Mouse (Mus musculus): ENCODE results near the gene Gm20388. TPM values are rescaled to one million over a fixed set of nuclear protein-coding genes. Genes with fewer than 3 reads are reported as not detected.

Gene Gm20388
- total and polyA plus RNA-seq, 3 experiments = 0.02 to 0.05 TPM; not detected in 1

DNA sequence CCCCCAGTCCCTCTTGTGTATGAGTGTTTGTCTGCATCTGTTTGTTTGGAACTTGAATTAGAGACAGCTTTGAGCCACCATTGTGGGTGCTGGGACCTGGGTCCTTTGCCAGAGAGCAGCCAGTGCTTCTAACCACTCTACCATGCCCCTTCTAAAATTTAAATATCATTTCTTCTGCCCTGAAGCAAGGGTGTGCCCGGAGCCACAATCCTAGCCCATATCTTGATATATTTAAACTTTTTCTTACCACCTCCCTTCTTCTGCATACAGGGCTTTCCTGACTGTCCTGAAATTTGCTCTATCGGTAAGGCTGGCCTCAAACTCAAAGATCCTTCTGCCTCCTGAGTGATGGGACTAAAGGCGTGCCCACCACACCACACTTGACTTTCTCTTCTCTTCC, 6.8 kb downstream of the Gm20388 start:
- H3K27me3 ChIP-seq (ENCODE audit: insufficient read depth, low read length) = no peaks in the 10 kb centered on the region
- DNase-seq (ENCODE audit: low spot score) (no peak), ATAC-seq (ENCODE audit: extremely low read depth, insufficient number of reproducible peaks, low FRiP score, poor library complexity, severe bottlenecking) (no peak)
- H3K4me1 ChIP-seq (ENCODE audit: insufficient read depth, low read depth, low read length) = peaks cover 90% of the 10 kb centered on the region
- H3K9me3 ChIP-seq (replicated peaks) = peaks cover 12% of the 10 kb centered on the region
- H3K4me3 ChIP-seq (ENCODE audit: low read depth, low read length) = no peak overlapping the region; the same call in 1 of the 2 replicates
- TF ChIP-seq GATA2 (IDR thresholded peaks at IDR 0.05; ENCODE audit: borderline replicate concordance, low read depth, low read length) (no peak), TAL1 (conservative IDR thresholded peaks at IDR 0.05; ENCODE audit: low read depth, low read length) (no peak), CTCF (IDR thresholded peaks at IDR 0.05; ENCODE audit: low read depth, low read length) (no peak), POLR2AphosphoS5 (IDR thresholded peaks at IDR 0.05; ENCODE audit: insufficient replicate concordance, low read depth, low read length) (no peak), GATA1 (IDR thresholded peaks at IDR 0.05; ENCODE audit: borderline replicate concordance, low read length) (no peak)
- H3K36me3 ChIP-seq (replicated peaks) = peaks cover 73% of the 10 kb centered on the region

- peak; percentile 88 for ATAC-seq (ENCODE audit: extremely low read depth, insufficient number of reproducible peaks, low FRiP score, poor library complexity, severe bottlenecking)
- peaks cover 86% of the 10 kb centered on the region for H3K4me1 ChIP-seq (ENCODE audit: insufficient read depth, low read depth, low read length)
- no peak overlapping the region; the same call in 1 of the 2 replicates for H3K4me3 ChIP-seq (ENCODE audit: low read depth, low read length)
- H3K9me3 ChIP-seq (replicated peaks) = peaks cover 12% of the 10 kb centered on the region
- DNase-seq (ENCODE audit: low spot score) = peak; percentile 40
- H3K27me3 ChIP-seq (ENCODE audit: insufficient read depth, low read length) = no peaks in the 10 kb centered on the region
- H3K36me3 ChIP-seq (replicated peaks) = peaks cover 73% of the 10 kb centered on the region
- TF ChIP-seq TAL1 (conservative IDR thresholded peaks at IDR 0.05; ENCODE audit: low read depth, low read length) (peak; percentile 66), GATA2 (IDR thresholded peaks at IDR 0.05; ENCODE audit: borderline replicate concordance, low read depth, low read length) (no peak)
Measured at GRCm38 (mm10) chr8:119918155-119918567, 7.5 kb downstream of the Gm20388 start.

DNA sequence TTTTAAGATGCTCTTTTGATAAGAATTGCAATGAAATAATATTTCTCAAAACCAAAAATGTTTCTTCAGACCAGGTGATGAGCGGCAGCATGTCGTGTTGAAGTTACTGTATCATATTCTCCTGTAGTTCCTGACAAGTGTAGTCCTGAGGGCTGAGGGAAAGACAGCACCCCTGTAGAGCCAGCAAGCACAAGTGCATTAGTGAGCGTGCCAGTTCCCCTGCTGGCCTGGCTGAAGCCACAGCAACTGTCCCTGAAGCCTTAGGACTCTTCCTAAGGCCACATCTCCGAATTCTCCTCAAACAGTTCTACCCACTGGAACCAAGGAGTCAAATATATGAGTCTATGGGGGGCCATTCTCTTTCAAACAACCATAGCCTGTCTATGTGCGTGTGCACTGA, 12.6 kb downstream of the Gm20388 start:
- Histone ChIP-seq H3K36me3 (replicated peaks) (peaks cover 80% of the 10 kb centered on the region), H3K4me1 (ENCODE audit: insufficient read depth, low read depth, low read length) (peaks cover 84% of the 10 kb centered on the region)

GRCm38 (mm10) chr8:119925428-119925827, 14.8 kb downstream of the Gm20388 start:
- Histone ChIP-seq H3K4me3 (ENCODE audit: low read depth, low read length) (no peak overlapping the region), H3K27me3 (ENCODE audit: insufficient read depth, low read length) (no peaks in the 10 kb centered on the region), H3K4me1 (ENCODE audit: insufficient read depth, low read depth, low read length) (peaks cover 83% of the 10 kb centered on the region), H3K36me3 (replicated peaks) (peaks cover 84% of the 10 kb centered on the region), H3K9me3 (replicated peaks) (no peaks in the 10 kb centered on the region)
- TF ChIP-seq TAL1 (conservative IDR thresholded peaks at IDR 0.05; ENCODE audit: low read depth, low read length) = no peak
- TF ChIP-seq GATA2 (IDR thresholded peaks at IDR 0.05; ENCODE audit: borderline replicate concordance, low read depth, low read length) = no peak
- no peak for TF ChIP-seq CTCF (IDR thresholded peaks at IDR 0.05; ENCODE audit: low read depth, low read length)
- no peak for TF ChIP-seq GATA1 (IDR thresholded peaks at IDR 0.05; ENCODE audit: borderline replicate concordance, low read length)
- TF ChIP-seq POLR2AphosphoS5 (IDR thresholded peaks at IDR 0.05; ENCODE audit: insufficient replicate concordance, low read depth, low read length) = no peak
- DNase-seq (ENCODE audit: low spot score) (no peak), ATAC-seq (ENCODE audit: extremely low read depth, insufficient number of reproducible peaks, low FRiP score, poor library complexity, severe bottlenecking) (no peak)

More for the DNA sequence above, 12.6 kb downstream of the Gm20388 start:
- DNase-seq (ENCODE audit: low spot score) (no peak), ATAC-seq (ENCODE audit: extremely low read depth, insufficient number of reproducible peaks, low FRiP score, poor library complexity, severe bottlenecking) (no peak)
- no peak overlapping the region for H3K4me3 ChIP-seq (ENCODE audit: low read depth, low read length)
- no peaks in the 10 kb centered on the region for H3K27me3 ChIP-seq (ENCODE audit: insufficient read depth, low read length)
- TF ChIP-seq GATA1 (IDR thresholded peaks at IDR 0.05; ENCODE audit: borderline replicate concordance, low read length) = no peak
- no peak for TF ChIP-seq POLR2AphosphoS5 (IDR thresholded peaks at IDR 0.05; ENCODE audit: insufficient replicate concordance, low read depth, low read length)
- TF ChIP-seq CTCF (IDR thresholded peaks at IDR 0.05; ENCODE audit: low read depth, low read length) = no peak
- no peak for TF ChIP-seq TAL1 (conservative IDR thresholded peaks at IDR 0.05; ENCODE audit: low read depth, low read length)
- H3K9me3 ChIP-seq (replicated peaks) = peaks cover 11% of the 10 kb centered on the region

DNA sequence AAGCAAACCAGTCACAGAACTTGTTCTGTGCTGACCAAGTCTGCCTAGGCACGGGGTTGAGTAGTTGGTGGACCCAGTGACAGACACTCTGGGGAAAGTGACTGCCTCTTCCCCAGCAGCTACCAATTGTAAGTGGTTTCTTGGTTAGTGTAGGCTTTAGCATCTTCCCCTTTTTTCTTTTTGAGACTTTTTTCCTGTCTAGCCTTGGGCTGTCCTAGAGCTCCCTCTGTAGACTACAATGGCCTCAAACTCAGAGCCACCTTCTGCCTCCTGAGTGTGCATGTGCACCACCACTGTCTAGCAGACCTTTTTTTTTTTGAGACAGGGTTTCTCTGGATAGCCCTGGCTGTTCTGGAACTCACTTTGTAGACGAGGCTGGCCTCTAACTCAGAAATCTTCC, 15.8 kb downstream of the Gm20388 start:
- no peaks in the 10 kb centered on the region for H3K27me3 ChIP-seq (ENCODE audit: insufficient read depth, low read length)
- TF ChIP-seq GATA1 (IDR thresholded peaks at IDR 0.05; ENCODE audit: borderline replicate concordance, low read length) (no peak), POLR2AphosphoS5 (IDR thresholded peaks at IDR 0.05; ENCODE audit: insufficient replicate concordance, low read depth, low read length) (no peak), GATA2 (IDR thresholded peaks at IDR 0.05; ENCODE audit: borderline replicate concordance, low read depth, low read length) (no peak), CTCF (IDR thresholded peaks at IDR 0.05; ENCODE audit: low read depth, low read length) (no peak), TAL1 (conservative IDR thresholded peaks at IDR 0.05; ENCODE audit: low read depth, low read length) (no peak)
- no peaks in the 10 kb centered on the region for H3K9me3 ChIP-seq (replicated peaks)
- H3K4me1 ChIP-seq (ENCODE audit: insufficient read depth, low read depth, low read length) = peaks cover 75% of the 10 kb centered on the region
- H3K4me3 ChIP-seq (ENCODE audit: low read depth, low read length) = no peak overlapping the region
- no peak for DNase-seq (ENCODE audit: low spot score)
- peak; percentile 64 for ATAC-seq (ENCODE audit: extremely low read depth, insufficient number of reproducible peaks, low FRiP score, poor library complexity, severe bottlenecking)
- peaks cover 81% of the 10 kb centered on the region for H3K36me3 ChIP-seq (replicated peaks)

DNA sequence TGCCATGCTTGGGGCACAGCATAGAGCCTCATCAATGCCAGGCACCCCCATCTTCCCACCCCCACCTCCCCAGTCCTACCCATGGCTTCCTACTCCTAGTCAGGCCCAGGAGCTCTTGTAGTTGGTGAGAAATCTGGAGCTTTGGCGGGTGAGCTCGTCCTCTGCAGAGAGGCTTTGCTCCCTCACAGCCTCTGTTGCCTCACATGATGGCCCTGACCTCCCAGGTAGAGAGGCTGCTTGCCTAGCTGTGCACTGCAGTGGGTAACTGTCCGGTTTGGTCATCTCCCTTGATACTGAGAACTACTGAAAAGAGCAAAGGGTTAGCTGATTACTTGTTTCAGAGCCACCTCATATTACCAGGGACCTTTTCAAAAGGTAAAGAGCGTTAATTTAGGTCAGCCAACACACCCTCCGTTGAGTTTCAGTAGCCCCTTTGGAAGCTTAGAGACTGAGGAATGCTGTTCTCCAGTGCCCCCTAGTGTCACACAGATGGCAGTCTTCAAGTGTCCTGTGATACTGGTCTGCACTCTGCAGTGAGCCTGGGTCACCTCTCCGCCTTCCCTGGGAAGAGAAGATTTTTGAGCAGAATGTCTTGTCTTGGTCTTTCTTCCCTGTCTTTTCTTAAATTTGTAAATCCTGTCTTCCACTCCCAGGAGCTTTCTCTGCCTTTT, 16.9 kb downstream of the Gm20388 start:
- TF ChIP-seq GATA1 (IDR thresholded peaks at IDR 0.05; ENCODE audit: borderline replicate concordance, low read length) (no peak), CTCF (IDR thresholded peaks at IDR 0.05; ENCODE audit: low read depth, low read length) (peak; percentile 51; the same call in 1 of the 2 replicates)
- peak; percentile 55; the same call in 1 of the 2 replicates for ATAC-seq (ENCODE audit: extremely low read depth, insufficient number of reproducible peaks, low FRiP score, poor library complexity, severe bottlenecking)
- Histone ChIP-seq H3K4me3 (ENCODE audit: low read depth, low read length) (no peak overlapping the region), H3K27me3 (ENCODE audit: insufficient read depth, low read length) (no peaks in the 10 kb centered on the region), H3K36me3 (replicated peaks) (peaks cover 84% of the 10 kb centered on the region), H3K9me3 (replicated peaks) (no peaks in the 10 kb centered on the region), H3K4me1 (ENCODE audit: insufficient read depth, low read depth, low read length) (peaks cover 69% of the 10 kb centered on the region)
- DNase-seq (ENCODE audit: low spot score) = no peak

Data from G1E (cell line).